Mouse (Mus musculus): ENCODE measurements at regions not wholly inside any gene's neighbourhood (a gene's known extent, or its start where the extent isn't known, plus 50 kb on each side); places are given as distances from the start of the nearest gene placed in this dataset.

DNA sequence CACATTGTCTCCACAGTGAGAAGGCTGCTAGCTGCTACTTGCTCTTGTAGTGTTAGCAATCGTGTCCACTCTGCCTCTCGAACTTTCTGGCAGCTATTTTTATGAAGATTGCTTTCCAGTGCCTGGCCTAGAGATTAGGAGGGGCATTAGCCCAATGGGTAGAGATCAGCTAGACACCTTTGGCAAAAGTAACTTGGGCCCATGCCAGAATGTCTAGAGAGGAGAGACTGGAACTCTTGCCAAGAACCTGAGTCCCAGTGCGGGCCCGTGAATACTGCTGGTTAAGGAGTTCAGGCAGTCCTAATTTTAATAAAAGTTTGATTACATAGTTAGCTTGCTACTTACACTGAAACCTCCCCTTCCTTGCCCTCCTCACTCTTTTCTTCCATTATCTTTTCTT is 648.8 kb downstream of the Slc4a3 start:
- TF ChIP-seq CTCF (IDR thresholded peaks at IDR 0.05; ENCODE audit: low read depth, low read length), result no peak
- no peak for TF ChIP-seq POLR2A (IDR thresholded peaks at IDR 0.05; ENCODE audit: insufficient read depth, low read length)
- TF ChIP-seq EP300 (IDR thresholded peaks at IDR 0.05; ENCODE audit: insufficient read depth, low read depth, low read length), result no peak
